Mouse (Mus musculus) forebrain, embryonic 10.5 days (tissue): ENCODE data around the gene Itga9. TPM values are rescaled to one million over a fixed set of nuclear protein-coding genes. Genes with fewer than 3 reads are reported as not detected.

Source experiments
- DNase-seq: peaks from one replicate; pipeline ENCODE4 v3.0.0-alpha.2; 2017; ENCODE audit warnings: low spot score; ENCODE audit errors: extremely low spot score
- H3K27ac ChIP-seq: fragments of 300-500 bp; sonication (generic); 2 replicates; pipeline ENCODE4 v1.5.1; 2016; ENCODE audit warnings: mild to moderate bottlenecking
- H3K27me3 ChIP-seq: fragments of 300-500 bp; sonication (generic); 2 replicates; pipeline ENCODE4 v1.6.1; 2016; ENCODE audit warnings: mild to moderate bottlenecking; ENCODE audit not compliant: poor library complexity, severe bottlenecking
- H3K36me3 ChIP-seq: fragments of 300-500 bp; sonication (generic); replicated peaks from 2 replicates; pipeline ENCODE4 v1.6.1; 2016; ENCODE audit warnings: mild to moderate bottlenecking, moderate library complexity
- H3K4me1 ChIP-seq: fragments of 300-500 bp; sonication (generic); 2 replicates; pipeline ENCODE4 v1.6.1; 2016
- H3K4me3 ChIP-seq: fragments of 300-500 bp; sonication (generic); 2 replicates; pipeline ENCODE4 v1.5.1; 2016; ENCODE audit warnings: mild to moderate bottlenecking, moderate library complexity
- H3K9me3 ChIP-seq: fragments of 300-500 bp; sonication (generic); 2 replicates; pipeline ENCODE4 v1.6.1; 2016; ENCODE audit warnings: mild to moderate bottlenecking, moderate library complexity
- WGBS: fragments of 180-500 bp; shearing (Covaris S2); methylation state at CpG from one replicate; pipeline ENCODE4 v1.1.7; 2016; 5-methylcytosine and 5-hydroxymethylcytosine counted together
- polyA plus RNA-seq: library from polyadenylated mRNA; unstranded; fragments of >200 nt; fragmentation: Nextera tagmentation; extraction: Ambion mirVana; gene quantifications from 2 replicates; pipeline ENCODE4 v1.2.1, GENCODE M21; 2016

Itga9 gene
- polyA plus RNA-seq, 1 experiment from 2014 or later: 6.1 TPM

- 88% methylated on average over 13 of the region's 13 CpGs for WGBS
- Histone ChIP-seq H3K27me3 (no peaks in the 10 kb centered on the region), H3K36me3 (no peaks in the 10 kb centered on the region; the same call in 1 of the 2 replicates), H3K9me3 (no peaks in the 10 kb centered on the region), H3K4me1 (peaks cover 30% of the 10 kb centered on the region), H3K27ac (no peak overlapping the region), H3K4me3 (no peak overlapping the region)
- DNase-seq: no peak
Measured at GRCm38 (mm10) chr9:118935098-118935497, 328.6 kb downstream of the Itga9 start.

- Histone ChIP-seq H3K36me3 (no peaks in the 10 kb centered on the region), H3K27me3 (no peaks in the 10 kb centered on the region), H3K27ac (no peak overlapping the region), H3K4me1 (peaks cover 27% of the 10 kb centered on the region), H3K9me3 (no peaks in the 10 kb centered on the region), H3K4me3 (no peak overlapping the region)
- 69% methylated on average over 12 of the region's 12 CpGs for WGBS
- no peak for DNase-seq
Measured at GRCm38 (mm10) chr9:118936071-118936470, 329.6 kb downstream of the Itga9 start.

- DNase-seq: no peak
- Histone ChIP-seq H3K4me1 (peaks cover 27% of the 10 kb centered on the region), H3K27ac (0 out of 2 replicates have a peak overlapping the region, but pooled peaks have one; percentile 1), H3K36me3 (no peaks in the 10 kb centered on the region), H3K4me3 (no peak overlapping the region), H3K9me3 (no peaks in the 10 kb centered on the region), H3K27me3 (no peaks in the 10 kb centered on the region)
- 64% methylated on average over 3 of the region's 3 CpGs for WGBS
Measured at GRCm38 (mm10) chr9:118937515-118937914, 331.0 kb downstream of the Itga9 start.

- WGBS: 28% methylated on average over 13 of the region's 13 CpGs
- no peak overlapping the region; the same call in 1 of the 2 replicates for H3K27ac ChIP-seq
- H3K36me3 ChIP-seq: no peaks in the 10 kb centered on the region
- H3K27me3 ChIP-seq: no peaks in the 10 kb centered on the region
- no peak overlapping the region for H3K4me3 ChIP-seq
- peaks cover 31% of the 10 kb centered on the region for H3K4me1 ChIP-seq
- no peaks in the 10 kb centered on the region for H3K9me3 ChIP-seq
- DNase-seq: no peak
Measured at GRCm38 (mm10) chr9:118939410-118939809, 332.9 kb downstream of the Itga9 start.

- 83% methylated on average over 12 of the region's 12 CpGs for WGBS
- Histone ChIP-seq H3K9me3 (no peaks in the 10 kb centered on the region), H3K27ac (no peak overlapping the region), H3K4me1 (peaks cover 31% of the 10 kb centered on the region), H3K4me3 (no peak overlapping the region), H3K27me3 (no peaks in the 10 kb centered on the region), H3K36me3 (no peaks in the 10 kb centered on the region)
- DNase-seq: no peak
Measured at GRCm38 (mm10) chr9:118939831-118940230, 333.3 kb downstream of the Itga9 start.

- Histone ChIP-seq H3K27ac (no peak overlapping the region), H3K4me3 (no peak overlapping the region), H3K27me3 (no peaks in the 10 kb centered on the region), H3K4me1 (peaks cover 31% of the 10 kb centered on the region), H3K36me3 (no peaks in the 10 kb centered on the region), H3K9me3 (no peaks in the 10 kb centered on the region)
- no peak for DNase-seq
- 96% methylated on average over 12 of the region's 12 CpGs for WGBS
Measured at GRCm38 (mm10) chr9:118940591-118941207, 334.2 kb downstream of the Itga9 start.

- Histone ChIP-seq H3K27me3 (no peaks in the 10 kb centered on the region), H3K27ac (no peak overlapping the region), H3K36me3 (no peaks in the 10 kb centered on the region), H3K4me1 (peaks cover 25% of the 10 kb centered on the region), H3K9me3 (no peaks in the 10 kb centered on the region), H3K4me3 (no peak overlapping the region)
- no peak for DNase-seq
- WGBS: 93% methylated on average over 4 of the region's 4 CpGs
Measured at GRCm38 (mm10) chr9:118942030-118942429, 335.5 kb downstream of the Itga9 start.

GRCm38 (mm10) chr9:118943941-118944340, 337.5 kb downstream of the Itga9 start:
- Histone ChIP-seq H3K27ac (no peak overlapping the region), H3K4me3 (no peak overlapping the region), H3K4me1 (peaks cover 18% of the 10 kb centered on the region), H3K36me3 (no peaks in the 10 kb centered on the region), H3K27me3 (no peaks in the 10 kb centered on the region), H3K9me3 (no peaks in the 10 kb centered on the region)
- WGBS: 63% methylated on average over 5 of the region's 5 CpGs
- no peak for DNase-seq

- Histone ChIP-seq H3K27me3 (no peaks in the 10 kb centered on the region), H3K27ac (no peak overlapping the region), H3K9me3 (no peaks in the 10 kb centered on the region), H3K4me1 (peaks cover 16% of the 10 kb centered on the region), H3K36me3 (no peaks in the 10 kb centered on the region), H3K4me3 (no peak overlapping the region)
- 80% methylated on average over 12 of the region's 12 CpGs for WGBS
- DNase-seq: no peak
Measured at GRCm38 (mm10) chr9:118944388-118944787, 337.9 kb downstream of the Itga9 start.

GRCm38 (mm10) chr9:118948486-118948885, 342.0 kb downstream of the Itga9 start:
- Histone ChIP-seq H3K9me3 (no peaks in the 10 kb centered on the region), H3K36me3 (no peaks in the 10 kb centered on the region; the same call in 1 of the 2 replicates), H3K27ac (no peak overlapping the region), H3K4me1 (peaks cover 24% of the 10 kb centered on the region), H3K4me3 (no peak overlapping the region), H3K27me3 (no peaks in the 10 kb centered on the region)
- WGBS: 88% methylated on average over 5 of the region's 5 CpGs
- DNase-seq: no peak

- no peaks in the 10 kb centered on the region for H3K27me3 ChIP-seq
- no peaks in the 10 kb centered on the region for H3K9me3 ChIP-seq
- peaks cover 20% of the 10 kb centered on the region for H3K4me1 ChIP-seq
- no peak overlapping the region for H3K27ac ChIP-seq
- no peaks in the 10 kb centered on the region; the same call in 1 of the 2 replicates for H3K36me3 ChIP-seq
- WGBS: 92% methylated on average over 8 of the region's 8 CpGs
- no peak for DNase-seq
- no peak overlapping the region for H3K4me3 ChIP-seq
Measured at GRCm38 (mm10) chr9:118949124-118949523, 342.6 kb downstream of the Itga9 start.

GRCm38 (mm10) chr9:118949654-118950053, 343.2 kb downstream of the Itga9 start:
- no peak for DNase-seq
- WGBS: 72% methylated on average over 4 of the region's 4 CpGs
- Histone ChIP-seq H3K4me1 (peaks cover 20% of the 10 kb centered on the region), H3K9me3 (no peaks in the 10 kb centered on the region), H3K4me3 (no peak overlapping the region), H3K27ac (no peak overlapping the region), H3K36me3 (no peaks in the 10 kb centered on the region; the same call in 1 of the 2 replicates), H3K27me3 (no peaks in the 10 kb centered on the region)

- H3K9me3 ChIP-seq: no peaks in the 10 kb centered on the region
- H3K27me3 ChIP-seq: no peaks in the 10 kb centered on the region
- whole genome bisulfite sequencing: 66% methylated on average over 10 of the region's 10 CpGs
- no peaks in the 10 kb centered on the region; the same call in 1 of the 2 replicates for H3K36me3 ChIP-seq
- no peak overlapping the region for H3K4me3 ChIP-seq
- H3K27ac ChIP-seq: no peak overlapping the region
- DNase-seq: no peak
- peaks cover 20% of the 10 kb centered on the region for H3K4me1 ChIP-seq
Measured at GRCm38 (mm10) chr9:118950061-118950460, 343.6 kb downstream of the Itga9 start.
